Mouse (Mus musculus): ENCODE measurements around the gene Bak1.

- no peak for TF ChIP-seq CTCF (conservative IDR thresholded peaks at IDR 0.05; ENCODE audit: low read length)
- no peak for TF ChIP-seq POU5F1 (IDR thresholded peaks at IDR 0.05; ENCODE audit: borderline replicate concordance, low read length)
These were observed 58.6 kb downstream of the Bak1 start for GRCm38 (mm10) chr17:26970221-26970620.

Data from E14TG2a.4 (cell line).